Mouse (Mus musculus) midbrain, embryonic 16.5 days (tissue): Measurements from ENCODE around the gene Os9. TPM values are rescaled to one million over a fixed set of nuclear protein-coding genes. Genes with fewer than 3 reads are reported as not detected.

Experiments
- ATAC-seq: fragments of 200-750 bp; cut with Nextera tagmentation; 2 replicates; pipeline ENCODE4 v1.8.0; 2017; ENCODE audit warnings: moderate TSS enrichment
- H3K27ac ChIP-seq: fragments of 300-500 bp; sonication (generic); 2 replicates; pipeline ENCODE4 v1.5.1; 2014; ENCODE audit warnings: mild to moderate bottlenecking, low read length, mixed read lengths
- H3K27me3 ChIP-seq: fragments of 300-500 bp; sonication (generic); 2 replicates; pipeline ENCODE4 v1.6.1; 2014; ENCODE audit warnings: low read depth, low read length, mixed read lengths; ENCODE audit not compliant: control insufficient read depth, insufficient read depth
- H3K36me3 ChIP-seq: fragments of 300-500 bp; sonication (generic); 2 replicates; pipeline ENCODE4 v1.6.1; 2014; ENCODE audit warnings: mild to moderate bottlenecking, low read length, moderate library complexity, mixed read lengths; ENCODE audit not compliant: control insufficient read depth, insufficient read depth
- H3K4me1 ChIP-seq: fragments of 300-500 bp; sonication (generic); 2 replicates; pipeline ENCODE4 v1.6.1; 2014; ENCODE audit warnings: mild to moderate bottlenecking, low read length, mixed read lengths; ENCODE audit not compliant: control insufficient read depth, insufficient read depth
- H3K4me2 ChIP-seq: fragments of 300-500 bp; sonication (generic); 2 replicates; pipeline ENCODE4 v1.6.1; 2014; ENCODE audit warnings: mild to moderate bottlenecking, low read length, mixed read lengths
- H3K4me3 ChIP-seq: fragments of 300-500 bp; sonication (generic); 2 replicates; pipeline ENCODE4 v1.5.1; 2014; ENCODE audit warnings: low read depth, mild to moderate bottlenecking, low read length, moderate library complexity, mixed read lengths
- H3K9ac ChIP-seq: fragments of 300-500 bp; sonication (generic); 2 replicates; pipeline ENCODE4 v1.6.1; 2014; ENCODE audit warnings: low read depth, low read length, mixed read lengths
- H3K9me3 ChIP-seq: fragments of 300-500 bp; sonication (generic); replicated peaks from 2 replicates; pipeline ENCODE4 v1.6.1; 2014; ENCODE audit warnings: mild to moderate bottlenecking, low read length, mixed read lengths; ENCODE audit not compliant: control insufficient read depth, poor library complexity, severe bottlenecking
- WGBS: fragments of 180-500 bp; shearing (Covaris S2); extraction: QIAGEN DNeasy Blood & Tissue Kit; methylation state at CpG from one replicate; pipeline ENCODE4 v1.1.7; 2014; 5-methylcytosine and 5-hydroxymethylcytosine counted together
- polyA plus RNA-seq: library from polyadenylated mRNA; unstranded; fragments of >200 nt; fragmentation: Nextera tagmentation; extraction: Ambion mirVana; gene quantifications from 2 replicates; pipeline ENCODE4 v1.2.1, GENCODE M21; 2015

Os9 gene
- polyA plus RNA-seq, 1 experiment from 2014 or later, result 132 TPM

GRCm38 (mm10) chr10:127115068-127115467 is 5.9 kb downstream of the Os9 start:
- no peak overlapping the region for H3K9ac ChIP-seq
- no peak for ATAC-seq

GRCm38 (mm10) chr10:127114408-127114807 is 6.5 kb downstream of the Os9 start:
- no peak for ATAC-seq
- Histone ChIP-seq H3K9ac (no peak overlapping the region), H3K4me2 (no peak overlapping the region), H3K27ac (no peak overlapping the region), H3K27me3 (no peaks in the 10 kb centered on the region), H3K9me3 (no peaks in the 10 kb centered on the region), H3K4me3 (no peak overlapping the region), H3K4me1 (no peaks in the 10 kb centered on the region), H3K36me3 (peaks cover 28% of the 10 kb centered on the region)
- 95% methylated on average over 11 of the region's 11 CpGs for WGBS

More at GRCm38 (mm10) chr10:127115068-127115467, 5.9 kb downstream of the Os9 start:
- Histone ChIP-seq H3K4me2 (no peak overlapping the region), H3K27ac (no peak overlapping the region), H3K9me3 (no peaks in the 10 kb centered on the region), H3K4me1 (peaks cover 5% of the 10 kb centered on the region), H3K27me3 (no peaks in the 10 kb centered on the region), H3K4me3 (no peak overlapping the region), H3K36me3 (peaks cover 28% of the 10 kb centered on the region)
- 85% methylated on average over 2 of the region's 2 CpGs for WGBS

DNA sequence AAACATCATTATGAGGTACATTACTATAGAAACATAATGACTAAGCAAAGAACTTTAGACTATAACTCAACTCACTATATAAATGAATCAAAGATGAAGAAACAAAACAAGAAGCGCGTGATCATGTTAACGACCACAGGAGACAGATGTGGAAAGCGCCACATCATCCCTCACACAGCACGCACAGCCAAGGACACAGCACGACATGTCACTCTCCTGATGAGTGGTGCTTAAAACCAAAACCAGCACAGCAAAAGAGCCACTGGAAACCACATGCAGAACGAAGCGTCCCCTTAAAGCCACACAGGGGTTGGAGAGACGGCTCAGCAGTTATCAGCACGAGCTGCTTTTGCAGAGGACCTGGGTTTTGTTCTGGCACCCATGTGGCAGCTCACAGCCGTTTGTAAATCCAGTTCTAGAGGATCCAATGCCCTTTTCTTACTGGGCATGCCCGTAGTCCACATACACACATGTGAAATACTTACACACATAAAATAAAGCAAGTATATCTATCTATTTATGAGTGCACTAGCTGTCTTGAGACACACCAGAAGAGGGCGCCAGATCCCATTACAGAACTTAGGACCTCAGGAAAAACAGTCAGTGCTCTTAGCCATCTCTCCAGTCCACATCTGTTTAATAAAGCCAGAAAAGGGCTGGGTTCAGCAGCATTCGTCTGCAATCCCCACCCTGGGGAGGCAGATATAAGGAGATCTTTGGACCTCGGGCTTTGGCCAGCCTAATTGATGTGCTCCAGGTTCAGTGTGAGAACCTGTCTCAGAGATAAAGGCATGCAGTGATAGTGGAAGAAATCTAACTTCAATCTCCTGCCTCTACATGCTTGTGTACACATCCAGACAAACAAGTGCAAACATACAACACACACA is 9.7 kb downstream of the Os9 start:
- WGBS, result 90% methylated on average over 15 of the region's 15 CpGs
- no peak overlapping the region for H3K4me3 ChIP-seq
- ATAC-seq, result no peak
- no peaks in the 10 kb centered on the region for H3K9me3 ChIP-seq
- no peak overlapping the region for H3K27ac ChIP-seq
- H3K4me2 ChIP-seq, result no peak overlapping the region
- no peaks in the 10 kb centered on the region for H3K27me3 ChIP-seq
- H3K36me3 ChIP-seq, result peaks cover 18% of the 10 kb centered on the region
- no peak overlapping the region for H3K9ac ChIP-seq
- H3K4me1 ChIP-seq, result no peaks in the 10 kb centered on the region

DNA sequence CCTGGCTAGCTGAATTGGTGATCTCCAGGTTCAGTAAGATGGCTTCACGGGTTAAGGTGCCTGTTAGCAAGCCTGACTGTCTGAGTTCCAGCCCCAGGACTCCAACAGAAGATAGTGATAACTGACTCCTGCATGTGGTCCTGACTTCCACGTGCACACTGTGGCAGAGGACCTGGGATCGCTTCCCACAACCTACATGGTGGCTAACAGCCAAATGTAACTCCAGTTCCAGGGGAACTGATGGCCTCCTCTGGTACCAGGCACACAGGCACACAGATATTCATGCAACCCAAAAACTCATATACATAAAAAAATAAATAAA is 12.7 kb downstream of the Os9 start:
- Histone ChIP-seq H3K4me3 (no peak overlapping the region), H3K4me2 (no peak overlapping the region)
- WGBS, result 71% methylated on average over 3 of the region's 3 CpGs

GRCm38 (mm10) chr10:127107563-127108261 is 13.2 kb downstream of the Os9 start:
- Histone ChIP-seq H3K36me3 (peaks cover 8% of the 10 kb centered on the region; the same call in 1 of the 2 replicates), H3K9me3 (no peaks in the 10 kb centered on the region), H3K4me3 (no peak overlapping the region), H3K9ac (no peak overlapping the region), H3K4me1 (no peaks in the 10 kb centered on the region), H3K27me3 (no peaks in the 10 kb centered on the region), H3K27ac (no peak overlapping the region), H3K4me2 (no peak overlapping the region)
- no peak for ATAC-seq
- 93% methylated on average over 16 of the region's 16 CpGs for WGBS

More for the DNA sequence above, 12.7 kb downstream of the Os9 start:
- no peaks in the 10 kb centered on the region for H3K9me3 ChIP-seq
- H3K27ac ChIP-seq, result no peak overlapping the region
- no peaks in the 10 kb centered on the region for H3K27me3 ChIP-seq
- peaks cover 11% of the 10 kb centered on the region; the same call in 1 of the 2 replicates for H3K36me3 ChIP-seq
- no peak for ATAC-seq
- H3K4me1 ChIP-seq, result no peaks in the 10 kb centered on the region
- no peak overlapping the region for H3K9ac ChIP-seq

- Histone ChIP-seq H3K4me2 (no peak overlapping the region), H3K36me3 (peaks cover 19% of the 10 kb centered on the region), H3K4me1 (no peaks in the 10 kb centered on the region), H3K27ac (no peak overlapping the region), H3K27me3 (no peaks in the 10 kb centered on the region), H3K4me3 (no peak overlapping the region), H3K9me3 (no peaks in the 10 kb centered on the region), H3K9ac (no peak overlapping the region)
- 94% methylated on average over 7 of the region's 7 CpGs for WGBS
- ATAC-seq, result no peak
These were observed 17.3 kb downstream of the Os9 start for GRCm38 (mm10) chr10:127103631-127104030.

DNA sequence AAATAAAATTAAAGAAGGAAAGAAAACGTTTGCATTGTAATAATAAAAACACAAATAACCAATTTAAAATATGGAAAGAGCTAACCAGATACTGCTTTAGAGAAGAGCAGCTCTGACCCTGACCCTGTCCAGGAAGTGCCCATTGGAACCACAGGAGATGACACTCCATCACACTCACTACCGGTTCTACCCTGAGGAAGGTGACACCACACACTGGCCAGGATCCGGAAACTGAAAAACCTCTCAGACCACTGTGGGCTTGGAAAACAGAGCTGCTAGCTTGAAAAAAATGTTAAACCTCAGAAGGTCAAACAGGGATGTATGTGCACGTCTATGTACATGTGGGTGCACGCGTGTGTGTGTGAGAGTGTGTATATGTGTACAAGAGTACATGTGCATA is 19.8 kb downstream of the Os9 start:
- Histone ChIP-seq H3K36me3 (peaks cover 28% of the 10 kb centered on the region), H3K27me3 (no peaks in the 10 kb centered on the region), H3K27ac (no peak overlapping the region), H3K4me3 (no peak overlapping the region), H3K4me2 (no peak overlapping the region), H3K4me1 (no peaks in the 10 kb centered on the region), H3K9me3 (no peaks in the 10 kb centered on the region), H3K9ac (no peak overlapping the region)
- no peak for ATAC-seq
- 86% methylated on average over 6 of the region's 6 CpGs for WGBS

DNA sequence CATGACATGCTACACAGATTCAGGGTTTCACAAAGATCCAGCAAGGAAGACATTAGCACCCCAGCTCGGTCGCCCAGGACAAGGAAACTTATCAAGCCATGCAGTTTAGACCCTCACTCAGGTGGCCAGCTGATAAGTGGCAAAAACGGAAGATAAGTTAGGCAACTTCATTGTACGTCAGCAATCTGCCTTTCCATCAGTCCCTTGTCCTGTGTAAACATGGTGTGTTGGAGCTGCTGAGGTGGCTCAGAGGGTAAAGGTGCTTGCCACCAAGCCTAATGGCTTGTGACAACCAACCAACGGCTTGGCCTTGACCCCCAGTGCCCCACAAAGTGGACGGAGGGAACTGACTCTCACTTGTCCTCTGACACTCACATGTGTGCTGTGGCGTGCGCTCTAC is 20.5 kb downstream of the Os9 start:
- Histone ChIP-seq H3K9me3 (no peaks in the 10 kb centered on the region), H3K27me3 (no peaks in the 10 kb centered on the region), H3K27ac (no peak overlapping the region), H3K4me2 (no peak overlapping the region), H3K4me1 (no peaks in the 10 kb centered on the region), H3K9ac (no peak overlapping the region), H3K36me3 (peaks cover 34% of the 10 kb centered on the region), H3K4me3 (no peak overlapping the region)
- 93% methylated on average over 8 of the region's 8 CpGs for WGBS
- ATAC-seq, result no peak

DNA sequence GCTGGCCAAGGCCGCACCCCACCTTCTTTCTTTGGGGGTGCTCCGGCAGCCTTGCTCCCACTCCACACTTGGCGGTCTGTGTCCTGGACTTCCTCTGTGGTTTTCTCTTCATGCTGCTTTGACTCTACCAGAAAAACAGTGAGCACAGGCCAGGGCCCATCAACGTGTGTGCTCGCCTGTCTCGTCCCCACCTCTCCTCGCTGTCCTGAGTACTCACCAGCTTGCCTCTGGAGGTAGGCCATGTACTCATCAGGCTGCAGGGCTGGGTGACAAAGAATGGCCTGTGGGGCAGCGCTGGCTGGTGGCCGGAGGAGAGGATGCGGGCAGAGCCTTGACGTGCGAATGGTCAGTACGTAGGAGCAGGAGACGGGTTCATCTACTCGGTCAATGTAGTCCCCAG is 21.1 kb downstream of the Os9 start:
- no peaks in the 10 kb centered on the region for H3K9me3 ChIP-seq
- H3K27ac ChIP-seq, result no peak overlapping the region
- no peak for ATAC-seq
- no peak overlapping the region for H3K9ac ChIP-seq
- no peak overlapping the region for H3K4me2 ChIP-seq
- H3K4me3 ChIP-seq, result no peak overlapping the region
- H3K36me3 ChIP-seq, result peaks cover 34% of the 10 kb centered on the region
- H3K4me1 ChIP-seq, result peaks cover 2% of the 10 kb centered on the region; the same call in 1 of the 2 replicates
- no peaks in the 10 kb centered on the region for H3K27me3 ChIP-seq
- 94% methylated on average over 14 of the region's 15 CpGs for WGBS
